Mouse (Mus musculus): ENCODE results near the gene Ppil1. TPM values are rescaled to one million over a fixed set of nuclear protein-coding genes. Genes with fewer than 3 reads are reported as not detected.

The Ppil1 gene
- total RNA-seq, 2 experiments from 2014 or later = 39.5 to 39.6 TPM

DNA sequence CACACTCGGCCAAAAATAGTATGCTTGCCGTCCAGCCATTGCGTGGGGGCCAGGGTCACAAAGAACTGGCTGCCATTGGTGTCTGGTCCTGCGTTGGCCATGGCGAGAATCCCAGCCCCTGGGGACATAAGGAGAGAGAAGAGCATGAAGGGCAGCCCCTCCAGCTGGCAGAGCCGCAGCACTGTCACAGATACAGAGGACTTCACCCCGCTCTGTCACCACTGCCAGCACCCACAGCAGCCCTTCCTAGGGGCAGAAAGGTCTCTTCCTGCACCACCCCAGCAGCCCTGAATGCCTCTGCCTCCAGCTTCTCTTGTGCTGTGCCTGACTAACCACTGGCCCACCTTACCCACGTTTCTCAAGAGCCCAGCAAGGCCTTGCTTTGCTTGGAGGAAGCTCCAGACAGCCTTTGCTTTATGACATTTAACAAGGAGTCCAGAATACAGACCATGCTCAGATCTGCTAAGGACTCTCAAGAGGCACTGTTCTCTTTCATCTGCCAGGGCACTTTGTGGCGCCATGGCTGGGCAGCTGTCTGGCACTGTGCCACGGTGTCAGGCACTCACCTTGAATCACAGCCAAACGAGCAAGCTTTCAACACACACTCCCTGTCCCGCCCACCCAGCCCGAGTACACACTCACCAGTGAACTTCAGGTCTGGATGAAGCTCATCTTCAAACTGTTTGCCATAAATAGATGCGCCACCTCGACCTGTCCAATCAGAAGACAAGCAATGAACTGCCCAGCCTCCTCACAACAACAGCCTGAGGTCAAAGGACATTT, 12.2 kb downstream of the Ppil1 start:
- peak; percentile 92 for DNase-seq

DNA sequence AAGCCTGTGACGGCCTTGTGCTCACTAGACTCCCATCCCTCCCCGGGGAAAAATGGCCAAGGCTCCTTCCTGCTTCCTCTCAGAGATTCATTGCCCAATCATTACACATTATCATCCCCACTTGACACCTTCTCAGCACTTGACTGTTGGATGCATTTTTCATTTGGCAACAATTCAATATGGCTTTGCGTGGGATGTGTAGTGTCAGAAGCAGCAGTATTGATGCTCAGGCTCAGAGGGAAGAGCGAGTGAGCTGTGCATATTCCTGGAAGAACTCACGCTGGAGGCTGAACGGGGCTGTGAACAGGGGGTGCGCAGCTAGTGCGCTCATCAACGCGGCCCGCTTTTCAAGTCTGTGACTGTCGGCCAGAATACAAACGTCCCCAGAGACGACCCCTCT, 13.0 kb downstream of the Ppil1 start:
- DNase-seq = peak; percentile 43

DNA sequence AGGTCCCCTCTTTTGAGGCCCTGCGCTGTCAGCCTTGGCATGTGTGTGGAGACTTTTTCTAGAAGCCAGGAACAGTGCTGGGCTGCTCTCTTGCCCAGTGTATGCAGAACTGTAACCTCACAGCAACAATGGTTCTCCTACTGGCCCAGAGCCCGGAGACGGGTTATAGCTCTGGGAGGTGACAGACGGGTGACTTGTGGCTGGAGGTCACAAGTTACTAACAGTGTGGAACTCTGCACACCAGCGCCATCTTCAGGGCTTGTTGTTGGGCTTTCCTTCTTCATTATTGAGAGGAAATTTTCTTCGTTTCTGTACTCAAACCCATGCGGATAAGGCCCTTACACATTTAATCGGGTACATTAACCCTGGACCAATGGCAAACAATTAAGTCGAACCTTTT, 14.5 kb downstream of the Ppil1 start:
- DNase-seq = peak; percentile 84

DNA sequence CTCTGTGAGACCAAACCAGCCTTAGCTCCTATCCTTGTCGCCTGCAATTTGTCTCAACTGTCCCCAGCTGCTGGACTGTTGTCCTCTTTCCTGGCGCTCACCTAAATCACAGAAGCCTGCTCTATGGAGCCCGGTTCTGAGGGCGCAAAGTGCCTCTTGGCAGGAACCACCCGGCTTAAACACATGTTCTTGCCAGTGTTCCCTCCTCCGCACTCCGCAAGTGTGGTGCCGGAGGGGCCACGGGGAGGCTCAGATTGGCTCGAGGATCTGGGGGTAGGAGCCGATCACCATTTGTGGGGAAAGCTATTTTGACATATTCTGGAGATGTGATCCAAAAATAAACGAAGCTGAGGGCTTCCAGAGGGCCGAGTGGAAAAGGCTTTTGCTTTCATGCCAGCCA, 16.1 kb downstream of the Ppil1 start:
- DNase-seq = peak; percentile 61

DNA sequence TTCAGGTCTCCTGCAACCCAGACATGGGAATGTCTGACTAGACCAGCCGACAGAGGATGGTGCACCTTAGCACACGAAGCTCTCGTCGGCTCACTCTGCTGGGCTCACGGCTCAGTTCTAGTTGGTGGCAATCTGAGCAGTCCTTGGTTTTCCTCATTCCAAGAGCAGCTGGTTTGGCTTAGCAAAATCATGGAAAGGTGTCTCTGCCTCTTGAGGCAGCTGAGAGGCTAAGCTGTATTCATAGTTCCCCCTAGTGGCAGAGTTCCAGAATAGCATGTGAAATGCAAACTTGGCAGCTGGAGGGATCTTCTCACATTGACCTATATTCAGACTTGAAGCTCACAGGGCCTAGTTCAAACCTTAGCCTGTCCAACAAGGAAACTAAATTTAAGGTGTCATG, 17.4 kb downstream of the Ppil1 start:
- peak; percentile 51 for DNase-seq

DNA sequence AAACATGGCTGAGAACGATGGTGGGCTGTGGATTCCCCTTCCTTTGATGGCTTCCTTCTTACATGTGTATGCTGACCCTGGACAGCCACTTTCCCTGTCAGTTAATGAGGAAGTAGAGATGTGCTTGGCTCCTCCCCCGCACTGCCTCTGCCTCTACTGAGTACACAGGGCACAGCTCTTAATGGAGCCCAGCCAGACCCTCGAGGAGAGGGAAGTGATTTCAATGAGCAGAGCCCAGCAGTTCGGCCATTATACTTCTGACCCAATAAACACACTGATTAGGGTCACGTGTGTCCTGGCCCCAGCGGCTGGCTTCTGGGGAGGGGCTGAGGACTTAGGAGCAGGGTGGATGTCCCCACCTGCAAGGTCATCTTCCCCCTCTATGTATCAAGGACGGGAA, 18.3 kb downstream of the Ppil1 start:
- DNase-seq = no peak

DNA sequence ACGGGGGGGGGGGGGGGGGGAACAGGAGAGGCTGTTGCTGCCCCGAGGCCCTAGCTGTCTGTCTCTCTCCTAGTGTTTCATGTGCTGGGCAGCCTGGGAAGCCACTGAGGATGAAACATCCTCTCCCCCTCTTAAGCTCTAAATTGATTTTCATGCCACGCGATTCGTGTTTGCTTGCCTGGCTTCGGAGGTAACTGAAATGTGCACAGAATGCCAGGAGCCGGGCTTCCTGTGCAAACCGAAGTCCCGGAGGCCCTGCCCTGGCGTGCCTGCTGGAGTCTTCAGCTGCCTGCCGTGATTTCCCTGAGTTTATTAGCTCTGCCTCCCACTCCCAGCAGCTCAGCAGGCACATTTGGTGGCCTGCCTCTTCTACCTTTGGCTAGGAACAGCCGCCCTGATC, 19.1 kb downstream of the Ppil1 start:
- no peak for DNase-seq

DNA sequence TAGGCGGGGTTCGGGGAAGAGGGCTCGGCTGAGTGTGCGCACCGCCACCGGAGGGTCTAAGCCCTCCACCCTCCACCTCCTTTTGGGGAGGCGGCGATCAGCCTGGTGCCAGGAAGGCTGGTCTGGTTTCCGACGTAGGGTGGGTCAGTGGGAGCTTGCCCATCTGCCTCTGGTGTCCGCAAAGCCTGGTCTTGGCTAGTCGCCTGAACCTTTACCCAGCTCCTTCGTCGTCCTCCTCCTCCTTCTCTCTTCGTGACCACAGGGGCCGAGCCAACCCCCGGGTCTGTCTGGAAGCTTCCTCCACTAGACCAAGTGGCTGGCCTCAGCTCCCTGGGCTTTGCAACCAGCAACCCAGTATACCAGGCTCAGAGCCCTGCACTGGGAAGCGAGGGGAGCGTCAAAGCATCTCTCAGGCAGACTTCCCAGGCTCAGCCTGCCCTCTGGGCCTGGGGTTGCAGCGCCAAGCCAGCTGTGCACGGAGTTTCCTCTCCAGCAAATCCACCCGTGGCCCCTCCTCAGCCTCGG, 25.5 kb downstream of the Ppil1 start:
- no peak for DNase-seq

DNA sequence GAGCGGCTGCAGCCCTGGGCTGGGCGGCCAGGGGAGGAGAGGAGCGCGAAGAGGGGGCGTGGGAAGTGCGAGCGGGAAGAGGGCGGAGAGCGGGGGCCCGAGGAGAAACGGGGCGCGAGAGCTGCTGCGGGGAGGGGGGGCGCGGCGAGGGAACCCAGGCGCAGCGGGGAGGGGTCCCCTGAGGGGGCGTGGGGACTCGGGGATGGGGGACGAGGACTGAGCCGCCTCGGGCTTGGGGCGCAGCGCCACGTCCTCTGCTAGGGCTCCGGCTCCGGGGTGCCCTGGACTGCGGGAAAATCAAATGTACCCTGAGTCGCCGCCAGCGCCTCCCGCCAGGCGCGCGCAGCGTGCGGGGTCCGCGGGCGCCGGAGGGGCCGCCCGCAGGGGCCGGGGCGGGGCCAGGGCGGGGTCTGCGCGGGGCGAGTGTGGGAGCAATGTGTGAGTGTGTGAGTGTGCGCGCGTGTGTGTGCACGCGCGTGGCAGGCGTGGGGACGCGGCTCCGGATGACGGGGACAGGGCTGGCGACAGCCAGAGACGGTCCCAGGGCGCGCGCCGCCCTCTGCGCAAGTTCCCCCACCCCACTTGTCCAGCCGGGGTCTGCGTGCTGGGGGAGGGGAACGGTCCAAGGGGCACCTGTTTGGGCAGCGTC, 26.1 kb downstream of the Ppil1 start, which contains the start of gene Cpne5:
Cpne5 (minus strand) TSS at position 396 of the 649 bp plus-strand sequence.
- no peak for DNase-seq

DNA sequence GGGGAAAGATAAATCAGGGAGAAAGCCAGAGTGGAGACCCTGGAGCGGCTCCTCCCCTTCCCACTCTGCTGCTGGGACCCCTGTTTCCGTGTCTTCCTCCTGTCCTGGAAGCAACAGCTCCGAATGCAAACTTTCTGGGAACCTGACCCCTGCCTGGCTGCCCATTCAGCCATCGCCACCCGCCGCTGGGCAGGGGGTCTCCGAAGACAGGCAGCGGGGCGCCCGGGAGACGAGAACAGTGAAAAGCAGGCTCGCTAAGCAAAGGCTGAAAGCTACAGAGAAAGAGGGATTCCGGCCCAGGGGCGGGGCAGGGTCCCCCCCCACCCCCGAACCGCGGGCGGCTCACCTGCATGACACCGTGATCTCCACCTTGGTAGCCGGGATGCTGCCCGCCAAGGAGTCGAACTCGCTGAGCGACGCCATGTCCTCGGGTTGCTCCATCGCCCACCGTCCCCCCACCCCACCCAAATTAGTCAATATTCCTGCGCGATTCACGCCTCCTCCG, 26.7 kb downstream of the Ppil1 start:
- no peak for DNase-seq

DNA sequence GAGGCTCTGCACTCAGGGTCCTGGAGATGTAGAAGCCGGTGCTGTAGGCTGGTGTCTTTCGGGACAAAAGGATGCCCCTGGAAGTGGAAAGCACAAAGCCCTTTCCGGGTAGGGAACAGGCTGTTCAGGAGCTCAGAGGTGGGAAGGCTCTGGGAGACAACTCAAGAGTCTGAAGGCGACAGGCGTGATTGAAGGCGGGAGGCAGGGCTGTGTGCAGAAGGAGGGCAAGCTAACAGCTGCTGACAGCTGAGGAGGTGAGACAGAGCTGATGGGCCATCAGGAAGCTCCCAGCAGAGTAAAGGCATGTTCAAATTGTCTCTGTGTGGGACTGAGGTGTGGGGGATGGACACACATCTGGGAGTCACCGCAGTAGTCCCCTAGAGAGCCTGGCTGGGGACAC, 27.9 kb downstream of the Ppil1 start:
- DNase-seq = no peak

DNA sequence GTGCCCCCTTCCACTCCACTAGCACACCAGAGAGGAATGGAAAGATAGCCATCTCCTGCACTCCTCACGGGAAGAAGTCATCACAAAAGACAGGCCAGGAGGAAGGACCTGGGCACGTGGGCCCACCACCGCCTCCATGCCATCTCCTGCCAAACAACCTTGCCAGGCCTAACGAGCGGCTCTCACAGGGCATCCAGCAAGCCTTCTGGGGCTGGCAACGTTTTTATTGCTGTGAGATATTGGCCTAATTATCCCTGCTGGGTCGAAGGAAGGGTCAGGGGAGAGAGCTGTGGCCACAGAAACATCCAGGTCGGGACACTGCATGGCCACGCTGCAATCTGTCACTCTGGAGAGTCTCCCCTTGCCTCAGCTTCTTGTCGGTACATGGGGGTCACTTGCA, 32.9 kb downstream of the Ppil1 start:
- DNase-seq = no peak

DNA sequence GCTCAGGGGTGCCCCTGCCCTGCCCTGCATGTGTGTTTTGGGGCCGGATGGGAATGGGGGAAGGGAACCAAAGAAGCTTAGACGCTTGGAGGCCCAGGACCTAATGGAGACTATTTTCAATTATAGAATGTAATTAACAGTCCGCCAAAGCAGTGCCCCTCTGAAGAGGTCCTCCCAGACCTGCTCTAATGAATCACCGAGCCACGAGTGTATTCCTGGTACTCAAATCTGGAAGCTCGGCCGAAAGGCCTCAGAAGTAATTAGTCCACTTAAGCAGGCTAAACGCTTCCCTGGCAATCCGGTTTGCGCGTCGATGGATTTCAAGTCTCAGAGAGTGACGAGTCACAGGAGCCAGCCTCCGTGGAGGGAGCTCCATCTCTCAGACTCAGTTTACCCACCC, 43.4 kb downstream of the Ppil1 start:
- no peak for DNase-seq

DNA sequence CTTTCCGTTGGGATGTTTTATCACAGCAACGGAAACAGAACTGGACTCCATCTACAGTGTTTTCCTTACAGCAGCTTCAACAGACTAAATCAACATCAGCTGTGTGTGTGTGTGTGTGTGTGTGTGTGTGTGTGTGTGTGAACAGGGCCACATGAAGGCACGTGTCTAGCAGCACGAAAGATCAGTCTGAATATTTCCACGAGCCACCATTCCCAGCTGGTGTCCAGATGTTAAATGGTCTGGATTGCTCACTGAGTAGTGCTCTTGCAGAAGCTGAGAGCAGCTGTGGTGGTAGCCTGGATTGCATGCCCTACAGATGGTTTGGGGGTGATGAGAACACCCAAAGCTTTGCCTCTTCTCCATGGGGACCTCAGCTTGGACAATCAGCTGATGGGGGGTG, 46.0 kb downstream of the Ppil1 start:
- DNase-seq = no peak

DNA sequence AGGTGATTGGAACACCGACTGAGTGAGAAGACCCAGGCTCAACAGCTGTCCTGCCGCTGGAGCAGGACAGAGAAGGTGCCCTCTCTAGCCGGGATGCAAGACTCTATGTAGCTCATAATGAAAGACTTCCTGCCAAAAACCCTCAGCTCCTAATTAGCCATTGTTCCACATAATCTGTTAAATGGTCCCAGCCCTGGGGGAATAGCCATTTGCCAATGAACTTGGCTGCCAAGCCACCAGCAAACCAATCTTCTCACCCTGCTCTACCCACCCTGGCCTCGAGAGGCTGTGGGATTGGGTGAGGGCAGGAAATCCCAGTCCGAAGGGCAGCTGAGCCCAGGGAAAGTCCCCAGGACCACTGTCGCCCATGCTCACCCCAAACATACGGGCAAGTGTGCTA, 47.9 kb downstream of the Ppil1 start:
- no peak for DNase-seq

DNA sequence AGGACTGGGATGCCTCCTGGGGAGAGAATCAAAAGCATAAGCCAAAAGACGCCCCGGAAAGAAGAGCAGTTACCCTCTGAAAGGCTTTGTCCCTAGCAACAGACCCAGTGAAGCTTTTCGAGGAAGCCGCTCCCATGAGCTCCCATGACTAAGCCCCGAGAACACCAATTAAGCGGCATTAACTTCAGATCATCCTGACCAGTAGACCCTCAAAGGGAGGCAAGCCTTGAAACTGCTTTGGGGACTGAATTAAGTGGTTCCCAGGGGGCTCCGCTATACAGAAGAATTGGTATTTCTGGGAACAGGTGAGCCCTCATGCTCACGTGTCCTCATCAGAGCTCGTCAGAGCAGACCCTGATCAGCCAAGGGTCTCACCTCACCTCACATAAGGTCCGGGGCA, 49.3 kb downstream of the Ppil1 start:
- DNase-seq = no peak

DNA sequence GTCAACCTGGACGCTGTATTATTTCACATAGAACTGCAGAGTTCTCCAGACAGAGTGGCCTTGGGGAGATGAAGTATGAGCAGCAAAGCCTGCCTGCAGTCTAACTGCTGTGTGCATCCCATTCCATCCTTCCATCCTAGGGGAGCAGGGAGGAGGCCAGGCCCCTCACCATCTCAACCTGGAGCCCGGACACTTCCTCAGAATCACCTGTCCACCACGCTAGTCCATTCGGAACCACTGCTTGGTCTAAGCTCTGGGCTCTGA, 49.9 kb downstream of the Ppil1 start:
- DNase-seq = no peak

DNA sequence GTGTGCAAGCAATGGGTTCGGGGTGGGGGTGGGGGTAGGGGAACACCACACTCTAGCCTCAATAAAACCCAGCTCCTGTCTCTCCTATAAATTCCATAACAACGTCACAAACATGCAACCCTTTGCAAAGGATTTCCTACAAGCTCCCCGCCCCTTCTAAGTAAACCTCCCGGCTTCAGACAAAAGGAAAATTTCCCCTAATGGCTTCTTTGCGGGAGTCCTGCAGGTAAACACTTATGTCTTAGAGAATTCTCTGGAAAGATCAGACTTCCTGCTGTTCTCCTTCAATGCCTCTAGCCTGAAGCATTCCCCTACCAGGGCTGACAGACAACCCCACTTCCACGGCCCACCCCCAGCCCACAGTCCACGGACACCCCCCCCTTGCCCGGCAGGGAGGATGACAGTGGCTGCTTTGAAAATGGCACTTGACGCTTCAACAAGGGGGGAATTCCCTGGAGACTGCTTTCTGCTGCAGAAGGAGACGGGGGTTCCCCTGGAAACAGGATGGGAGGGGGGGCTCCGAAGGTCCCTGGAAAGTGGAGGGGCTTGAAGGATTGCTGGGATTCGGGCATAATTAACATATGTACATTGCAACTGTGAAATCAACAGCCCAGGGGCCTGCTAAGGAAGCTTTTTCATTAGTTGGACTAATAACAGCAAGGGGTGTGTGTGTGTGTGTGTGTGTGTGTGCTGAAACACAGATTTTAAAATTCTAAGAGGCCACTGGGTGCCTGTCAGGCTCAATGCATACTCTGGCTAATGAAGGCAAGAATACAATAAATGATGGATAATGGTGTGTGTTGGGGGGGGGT, 50.4 kb downstream of the Ppil1 start:
- DNase-seq = no peak

DNA sequence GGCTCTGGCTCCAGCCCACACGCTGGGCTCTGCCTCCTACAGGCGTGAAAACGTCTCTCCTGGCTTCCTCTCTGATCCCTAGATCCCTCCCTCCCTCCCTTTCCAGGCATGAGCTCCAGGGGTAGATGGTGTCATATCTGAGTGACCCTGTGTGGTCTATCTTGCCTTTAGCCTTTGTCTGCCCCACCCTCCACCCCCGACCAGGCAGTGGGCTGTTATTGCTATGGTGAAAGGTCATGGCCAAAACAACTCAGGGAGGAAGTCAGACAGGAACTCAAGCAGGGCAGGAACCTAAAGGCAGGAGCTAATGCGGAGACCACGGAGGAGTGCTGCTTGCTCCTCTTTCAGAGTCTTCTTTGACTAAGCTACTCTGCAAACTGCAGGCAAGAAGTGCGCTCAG, 52.1 kb downstream of the Ppil1 start:
- DNase-seq = no peak

DNA sequence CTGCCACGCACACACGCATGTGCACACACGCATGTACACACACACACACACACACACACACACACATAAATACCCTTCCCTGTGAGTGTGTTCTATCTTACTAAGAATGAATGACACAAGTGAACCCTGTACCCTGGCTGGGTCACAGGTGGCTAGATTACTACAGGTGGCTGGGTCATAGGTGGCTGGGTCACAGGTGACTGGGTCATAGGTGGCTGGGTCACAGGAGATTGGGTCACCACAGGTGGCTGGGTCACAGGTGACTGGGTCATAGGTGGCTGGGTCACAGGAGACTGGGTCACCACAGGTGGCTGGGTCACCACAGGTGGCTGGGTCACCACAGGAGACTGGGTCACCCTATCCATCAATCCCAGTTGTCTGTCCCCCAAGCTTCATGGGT, 53.9 kb downstream of the Ppil1 start:
- DNase-seq = no peak

DNA sequence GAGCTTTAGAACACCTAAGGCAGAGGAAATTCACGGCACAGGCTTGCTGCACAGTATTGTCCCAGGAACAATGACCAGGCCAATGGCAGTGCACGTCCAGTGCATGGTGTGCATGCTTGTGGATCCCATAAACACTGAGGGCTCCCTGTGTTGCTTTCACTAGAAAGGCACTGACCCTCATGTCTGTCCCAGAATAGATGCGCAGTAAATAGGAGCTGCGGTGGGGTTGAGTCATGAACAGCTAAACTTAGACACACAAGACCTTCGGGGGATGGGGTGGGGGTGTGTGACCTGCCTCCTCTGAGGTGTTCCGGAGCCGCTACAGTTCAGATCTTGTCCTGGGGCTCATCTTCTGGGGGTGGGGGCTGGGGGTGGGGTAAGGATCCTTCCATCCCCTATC, 57.9 kb downstream of the Ppil1 start:
- DNase-seq = peak; percentile 27

DNA sequence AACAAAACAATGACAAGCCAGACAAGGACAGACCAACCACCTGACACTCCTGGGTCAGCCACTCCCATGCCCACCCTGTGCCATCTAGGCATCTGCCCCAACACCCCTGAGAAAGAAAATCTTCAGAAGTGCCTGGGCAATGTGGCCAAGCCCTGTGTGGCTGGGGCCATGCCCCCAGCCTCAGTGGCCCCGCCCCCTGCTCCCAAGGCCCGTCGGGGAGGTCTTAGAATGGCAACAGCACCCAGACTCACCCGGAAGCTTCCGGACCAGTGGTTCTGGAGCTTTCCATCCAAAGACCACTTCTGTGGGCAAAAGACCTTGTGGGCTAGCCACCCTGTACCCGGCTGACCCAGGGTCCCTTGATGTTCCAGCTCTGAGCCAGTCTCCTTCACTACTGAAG, 61.4 kb downstream of the Ppil1 start:
- DNase-seq = no peak

Data from heart, postnatal 4 days (tissue).